Mouse (Mus musculus) spleen, adult 12 weeks (tissue): ENCODE data around the gene Gm10428.

Experiments used
- DNase-seq: peaks from one replicate; pipeline ENCODE4 v3.0.0; 2022; ENCODE audit warnings: low spot score

Gm10428 gene

GRCm38 (mm10) chr11:62788935-62789616 is 36.2 kb downstream of the Gm10428 start, which contains the start of gene Zfp286:
Gene Zfp286, minus strand, starts transcription at chr11:62789462.
- peak; percentile 33 for DNase-seq

DNA sequence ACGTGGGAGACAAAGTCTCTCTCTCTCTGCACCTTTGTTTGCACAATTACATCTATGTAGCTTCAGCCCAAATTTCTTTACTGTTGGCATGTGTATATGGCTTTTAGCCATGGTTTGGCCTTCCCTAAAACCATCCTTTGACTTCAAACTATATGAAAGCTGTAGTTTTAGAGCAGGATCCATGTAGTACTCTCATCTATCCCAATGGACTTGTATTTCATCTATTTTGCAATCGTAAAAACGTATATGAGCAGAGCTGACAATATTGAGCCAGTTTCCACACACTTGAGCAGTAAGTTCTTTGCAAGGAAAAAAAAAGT is 36.7 kb downstream of the Gm10428 start:
- no peak for DNase-seq
